Mouse (Mus musculus) heart, embryonic 15.5 days (tissue): ENCODE data around the gene Tmem150c. TPM values are rescaled to one million over a fixed set of nuclear protein-coding genes. Genes with fewer than 3 reads are reported as not detected.

Experiments
- ATAC-seq: fragments of 200-750 bp; cut with Nextera tagmentation; replicated peaks from 2 replicates; pipeline ENCODE4 v1.8.0; 2017; ENCODE audit warnings: low read depth, moderate TSS enrichment; ENCODE audit not compliant: insufficient number of reproducible peaks, insufficient read depth, low FRiP score
- H3K27ac ChIP-seq: fragments of 300-500 bp; sonication (generic); 2 replicates; pipeline ENCODE4 v1.5.1; 2015; ENCODE audit warnings: mild to moderate bottlenecking, inconsistent platforms
- H3K27me3 ChIP-seq: fragments of 300-500 bp; sonication (generic); 2 replicates; pipeline ENCODE4 v1.6.1; 2015; ENCODE audit warnings: inconsistent platforms
- H3K36me3 ChIP-seq: fragments of 300-500 bp; sonication (generic); 2 replicates; pipeline ENCODE4 v1.6.1; 2015; ENCODE audit warnings: mild to moderate bottlenecking, inconsistent platforms
- H3K4me1 ChIP-seq: fragments of 300-500 bp; sonication (generic); replicated peaks from 2 replicates; pipeline ENCODE4 v1.6.1; 2015; ENCODE audit warnings: inconsistent platforms
- H3K4me2 ChIP-seq: fragments of 300-500 bp; sonication (generic); 2 replicates; pipeline ENCODE4 v1.6.1; 2015; ENCODE audit warnings: inconsistent platforms, mild to moderate bottlenecking, moderate library complexity
- H3K4me3 ChIP-seq: fragments of 300-500 bp; sonication (generic); 2 replicates; pipeline ENCODE4 v1.5.1; 2015; ENCODE audit warnings: mild to moderate bottlenecking, inconsistent platforms
- H3K9ac ChIP-seq: fragments of 300-500 bp; sonication (generic); 2 replicates; pipeline ENCODE4 v1.6.1; 2015; ENCODE audit warnings: mild to moderate bottlenecking, inconsistent platforms
- H3K9me3 ChIP-seq: fragments of 300-500 bp; sonication (generic); replicated peaks from 2 replicates; pipeline ENCODE4 v1.6.1; 2016; ENCODE audit warnings: inconsistent platforms
- WGBS: fragments of 180-500 bp; shearing (Covaris S2); methylation state at CpG from one replicate; pipeline ENCODE4 v1.1.7; 2015; ENCODE audit warnings: mixed read lengths; 5-methylcytosine and 5-hydroxymethylcytosine counted together
- polyA plus RNA-seq: library from polyadenylated mRNA; unstranded; fragments of >200 nt; fragmentation: Nextera tagmentation; extraction: Ambion mirVana; gene quantifications from 2 replicates; pipeline ENCODE4 v1.2.1, GENCODE M21; 2015

Gene Tmem150c
- polyA plus RNA-seq, 1 experiment from 2014 or later = 2.0 TPM

DNA sequence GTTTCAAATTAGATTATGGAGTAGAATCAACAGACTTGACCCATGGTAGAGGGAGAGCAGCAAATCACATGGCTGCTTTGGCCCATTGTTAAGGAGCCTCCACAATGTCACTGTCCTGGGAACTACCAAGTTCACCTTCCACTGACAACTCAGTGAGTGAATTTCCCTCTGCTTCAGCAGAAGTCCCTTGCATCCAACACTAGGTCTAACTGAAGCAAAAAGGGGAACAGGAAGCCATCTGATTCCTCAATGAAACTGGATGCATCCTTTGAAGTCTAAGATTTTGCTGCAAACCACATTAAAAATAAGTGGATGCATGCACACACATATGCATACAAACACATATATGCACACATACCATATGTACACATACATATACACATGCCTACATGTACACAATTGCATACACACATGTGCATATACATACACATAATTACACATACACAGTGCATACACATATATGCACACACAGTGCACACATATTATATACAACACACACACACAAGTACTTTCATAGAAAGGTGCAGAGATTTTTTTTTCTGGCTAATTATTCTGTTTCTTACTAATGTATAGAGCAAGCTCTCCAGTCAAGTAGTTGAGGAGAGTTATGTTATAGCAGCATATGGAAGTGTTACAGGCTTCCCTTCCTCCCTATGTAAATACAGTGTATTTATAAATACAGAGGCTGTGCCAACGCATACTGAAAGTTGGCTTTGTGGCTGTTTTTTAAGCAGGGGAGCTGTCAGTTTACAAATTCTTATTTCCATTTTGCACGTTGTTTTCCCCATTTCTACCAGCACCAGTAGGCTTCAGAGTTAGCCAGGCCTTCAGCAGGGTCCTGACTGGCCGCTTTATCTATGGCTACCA is 27.7 kb upstream of the Tmem150c start:
- H3K4me1 ChIP-seq = peaks cover 3% of the 10 kb centered on the region; the same call in 1 of the 2 replicates
- no peaks in the 10 kb centered on the region for H3K27me3 ChIP-seq
- H3K9ac ChIP-seq = no peak overlapping the region
- no peak overlapping the region for H3K27ac ChIP-seq
- H3K4me2 ChIP-seq = no peak overlapping the region
- no peak overlapping the region for H3K4me3 ChIP-seq
- no peaks in the 10 kb centered on the region for H3K9me3 ChIP-seq
- ATAC-seq = no peak
- 78% methylated on average over 3 of the region's 3 CpGs for WGBS
- no peaks in the 10 kb centered on the region for H3K36me3 ChIP-seq

DNA sequence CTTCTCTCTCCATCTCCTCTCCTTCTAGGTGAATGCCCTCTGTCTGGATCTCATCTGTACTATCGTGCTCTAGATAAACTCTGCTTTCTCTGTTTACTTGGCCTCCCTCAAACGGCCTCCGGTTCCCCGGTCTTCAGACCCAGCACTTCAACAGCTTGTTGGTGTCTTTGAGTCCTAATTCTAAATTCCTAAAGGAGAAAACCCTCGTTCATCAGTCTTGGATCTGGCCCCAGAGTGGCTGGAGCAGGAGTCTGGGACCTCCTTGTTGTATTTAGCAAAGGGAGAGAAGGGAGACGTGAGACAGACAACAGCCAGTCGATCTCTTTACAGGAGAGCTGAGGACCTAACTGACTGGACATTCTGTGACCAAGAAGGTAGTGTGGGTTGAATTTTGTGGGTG is 27.0 kb upstream of the Tmem150c start:
- Histone ChIP-seq H3K27ac (no peak overlapping the region), H3K36me3 (no peaks in the 10 kb centered on the region), H3K4me2 (no peak overlapping the region), H3K4me1 (peaks cover 3% of the 10 kb centered on the region; the same call in 1 of the 2 replicates), H3K4me3 (no peak overlapping the region), H3K9ac (no peak overlapping the region), H3K9me3 (no peaks in the 10 kb centered on the region), H3K27me3 (no peaks in the 10 kb centered on the region)
- no peak for ATAC-seq
- WGBS = 42% methylated on average over 7 of the region's 7 CpGs

- no peaks in the 10 kb centered on the region for H3K9me3 ChIP-seq
- no peaks in the 10 kb centered on the region for H3K27me3 ChIP-seq
- H3K27ac ChIP-seq = no peak overlapping the region
- H3K4me2 ChIP-seq = no peak overlapping the region
- H3K4me1 ChIP-seq = peaks cover 3% of the 10 kb centered on the region; the same call in 1 of the 2 replicates
- no peak overlapping the region for H3K9ac ChIP-seq
- no peak overlapping the region for H3K4me3 ChIP-seq
- H3K36me3 ChIP-seq = no peaks in the 10 kb centered on the region
- no peak for ATAC-seq
- WGBS = 14% methylated on average over 7 of the region's 7 CpGs
These were observed 26.3 kb upstream of the Tmem150c start for GRCm38 (mm10) chr5:100185895-100186294.

DNA sequence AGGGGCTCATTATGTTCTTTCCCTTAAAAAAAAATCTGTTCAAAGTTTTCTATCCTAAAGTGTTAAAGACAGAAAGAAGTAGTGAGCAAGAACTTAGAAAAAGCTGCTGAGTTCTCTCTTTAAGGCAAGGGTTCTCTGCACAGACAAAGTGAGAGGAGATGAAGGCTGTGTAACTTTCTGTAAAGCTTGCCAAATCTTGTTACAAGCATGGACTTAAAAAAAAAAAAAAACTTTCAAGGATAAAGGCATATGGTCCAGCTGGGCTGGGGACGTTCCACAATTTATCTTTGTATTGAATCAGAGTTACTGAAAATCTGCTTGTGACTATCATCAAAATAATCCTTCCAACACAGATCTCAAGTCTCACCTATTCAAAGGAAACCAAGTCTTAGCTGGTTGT is 21.4 kb upstream of the Tmem150c start:
- Histone ChIP-seq H3K9ac (no peak overlapping the region), H3K36me3 (no peaks in the 10 kb centered on the region), H3K4me1 (peaks cover 11% of the 10 kb centered on the region), H3K27me3 (no peaks in the 10 kb centered on the region), H3K27ac (no peak overlapping the region), H3K4me3 (no peak overlapping the region), H3K9me3 (no peaks in the 10 kb centered on the region), H3K4me2 (no peak overlapping the region)
- ATAC-seq = no peak
- WGBS = 55% methylated on average over 1 of the region's 1 CpGs

- H3K9me3 ChIP-seq = no peaks in the 10 kb centered on the region
- no peak overlapping the region for H3K4me3 ChIP-seq
- no peak overlapping the region for H3K27ac ChIP-seq
- no peak overlapping the region for H3K9ac ChIP-seq
- no peaks in the 10 kb centered on the region for H3K36me3 ChIP-seq
- WGBS = 48% methylated on average over 2 of the region's 2 CpGs
- no peak overlapping the region for H3K4me2 ChIP-seq
- peaks cover 11% of the 10 kb centered on the region for H3K4me1 ChIP-seq
- ATAC-seq = no peak
- H3K27me3 ChIP-seq = no peaks in the 10 kb centered on the region
These were observed 19.2 kb upstream of the Tmem150c start for GRCm38 (mm10) chr5:100178781-100179165.

DNA sequence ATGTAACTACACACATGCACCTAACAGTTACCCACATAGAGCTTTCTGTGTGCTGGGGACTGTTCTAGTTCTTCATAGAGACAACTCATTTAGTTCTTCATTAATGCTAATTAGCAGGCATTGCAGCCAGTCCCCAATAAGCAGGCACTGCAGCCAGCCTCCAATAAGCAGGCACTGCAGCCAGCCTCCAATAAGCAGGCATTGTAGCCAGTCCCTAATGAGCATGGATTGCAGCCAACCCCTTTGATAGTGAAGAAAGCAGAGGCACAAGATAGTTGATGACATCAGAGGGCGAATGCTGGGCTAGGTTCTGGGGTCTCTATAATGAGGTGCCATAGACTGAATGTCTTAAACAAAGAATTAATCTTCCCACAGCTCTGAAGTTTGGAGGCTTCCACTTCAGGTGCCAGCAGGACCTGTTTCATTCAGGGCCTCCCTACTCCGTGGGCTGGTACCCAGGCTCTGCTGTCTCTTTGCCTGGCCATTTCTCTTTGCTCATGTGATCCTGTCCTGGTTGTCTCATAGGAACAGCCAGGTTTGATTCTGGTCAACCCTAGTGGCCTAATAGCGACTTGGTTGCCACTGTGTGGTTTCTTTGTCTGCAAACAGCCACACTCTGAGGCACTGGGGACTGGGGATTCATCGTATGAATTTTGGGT is 18.6 kb upstream of the Tmem150c start:
- Histone ChIP-seq H3K9ac (no peak overlapping the region), H3K27ac (no peak overlapping the region), H3K9me3 (no peaks in the 10 kb centered on the region), H3K27me3 (no peaks in the 10 kb centered on the region), H3K4me3 (no peak overlapping the region), H3K4me1 (peaks cover 11% of the 10 kb centered on the region), H3K4me2 (no peak overlapping the region), H3K36me3 (no peaks in the 10 kb centered on the region)
- 77% methylated on average over 4 of the region's 4 CpGs for WGBS
- no peak for ATAC-seq

DNA sequence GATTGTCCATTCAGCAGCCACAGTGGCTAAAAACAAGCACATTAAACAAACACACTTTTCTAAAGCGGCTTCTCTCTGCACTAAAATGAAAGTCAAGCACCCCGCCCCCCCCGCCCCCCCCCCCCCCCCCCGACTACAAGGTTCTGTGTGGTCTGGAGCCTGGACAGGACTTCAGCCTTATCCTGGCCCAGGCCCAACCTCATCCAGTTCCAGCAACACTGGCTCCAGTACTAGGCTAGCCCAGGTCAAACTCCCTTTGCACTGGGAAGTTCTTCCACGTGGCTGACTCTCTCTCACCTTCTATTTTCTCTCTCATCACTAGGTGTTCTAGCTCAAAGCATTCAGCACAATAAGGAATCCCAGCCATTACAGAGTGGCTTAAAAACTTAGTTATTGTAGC is 17.9 kb upstream of the Tmem150c start:
- H3K9me3 ChIP-seq = no peaks in the 10 kb centered on the region
- 62% methylated on average over 4 of the region's 5 CpGs for WGBS
- H3K36me3 ChIP-seq = no peaks in the 10 kb centered on the region
- no peak overlapping the region for H3K4me2 ChIP-seq
- H3K9ac ChIP-seq = no peak overlapping the region
- H3K4me3 ChIP-seq = no peak overlapping the region
- ATAC-seq = no peak
- no peak overlapping the region for H3K27ac ChIP-seq
- H3K27me3 ChIP-seq = no peaks in the 10 kb centered on the region
- H3K4me1 ChIP-seq = peaks cover 11% of the 10 kb centered on the region

- no peak overlapping the region for H3K4me3 ChIP-seq
- no peaks in the 10 kb centered on the region for H3K9me3 ChIP-seq
- H3K27me3 ChIP-seq = no peaks in the 10 kb centered on the region
- no peak for ATAC-seq
- no peak overlapping the region for H3K27ac ChIP-seq
- no peaks in the 10 kb centered on the region for H3K36me3 ChIP-seq
- no peak overlapping the region for H3K4me2 ChIP-seq
- 81% methylated on average over 5 of the region's 5 CpGs for WGBS
- no peak overlapping the region for H3K9ac ChIP-seq
- peaks cover 11% of the 10 kb centered on the region for H3K4me1 ChIP-seq
These were observed 16.5 kb upstream of the Tmem150c start for GRCm38 (mm10) chr5:100176096-100176495.

DNA sequence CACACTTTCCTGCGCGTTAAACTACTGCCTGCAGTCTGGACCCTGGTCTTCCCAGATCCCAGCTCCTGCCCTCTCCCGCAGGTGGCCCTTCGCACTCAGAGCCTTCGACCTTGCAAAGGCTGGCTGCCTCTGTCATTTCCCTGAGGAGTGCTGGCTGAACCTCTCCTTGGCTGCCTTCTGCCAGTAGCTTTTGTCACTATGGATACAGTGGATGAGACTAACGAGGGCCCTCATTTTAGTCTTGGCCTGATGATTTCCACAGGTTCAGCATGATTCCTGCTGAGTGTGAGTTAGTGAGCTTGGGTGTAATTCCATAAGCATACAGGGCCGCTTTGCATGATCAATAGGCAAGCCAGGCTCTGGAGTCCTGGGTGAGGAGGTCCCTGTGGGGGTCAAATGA is 16.0 kb upstream of the Tmem150c start:
- no peaks in the 10 kb centered on the region for H3K27me3 ChIP-seq
- no peak for ATAC-seq
- H3K9ac ChIP-seq = no peak overlapping the region
- peaks cover 11% of the 10 kb centered on the region for H3K4me1 ChIP-seq
- no peak overlapping the region for H3K4me3 ChIP-seq
- WGBS = 76% methylated on average over 7 of the region's 7 CpGs
- H3K36me3 ChIP-seq = no peaks in the 10 kb centered on the region
- no peaks in the 10 kb centered on the region for H3K9me3 ChIP-seq
- H3K4me2 ChIP-seq = no peak overlapping the region
- no peak overlapping the region for H3K27ac ChIP-seq

DNA sequence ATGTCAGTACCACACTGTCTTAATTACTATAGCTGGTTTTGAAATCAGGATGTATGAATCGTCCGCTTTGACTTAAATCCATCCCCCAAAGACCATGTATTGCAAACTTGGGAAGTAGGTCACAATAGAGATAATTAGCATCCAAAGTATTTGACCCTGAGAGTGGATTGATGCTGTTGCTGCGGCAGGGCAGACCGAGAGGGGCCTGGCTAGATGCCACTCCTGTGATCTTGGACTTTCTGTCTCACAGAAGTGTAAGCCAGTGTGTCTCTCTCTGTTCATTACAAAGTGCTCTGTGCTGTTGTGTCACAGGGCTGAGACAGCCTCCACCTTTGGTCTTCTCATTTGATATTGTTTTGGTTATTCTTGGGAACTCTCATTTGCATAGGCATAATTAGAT is 12.5 kb upstream of the Tmem150c start:
- Histone ChIP-seq H3K27ac (no peak overlapping the region), H3K9ac (no peak overlapping the region), H3K36me3 (no peaks in the 10 kb centered on the region), H3K27me3 (no peaks in the 10 kb centered on the region), H3K4me3 (no peak overlapping the region), H3K4me1 (no peaks in the 10 kb centered on the region), H3K4me2 (no peak overlapping the region), H3K9me3 (no peaks in the 10 kb centered on the region)
- ATAC-seq = no peak
- 76% methylated on average over 4 of the region's 4 CpGs for WGBS

- ATAC-seq = no peak
- Histone ChIP-seq H3K4me1 (no peaks in the 10 kb centered on the region), H3K9me3 (no peaks in the 10 kb centered on the region), H3K27me3 (peaks cover 12% of the 10 kb centered on the region; the same call in 1 of the 2 replicates), H3K4me3 (no peak overlapping the region), H3K9ac (no peak overlapping the region), H3K4me2 (no peak overlapping the region), H3K27ac (no peak overlapping the region), H3K36me3 (no peaks in the 10 kb centered on the region)
- 45% methylated on average over 14 of the region's 14 CpGs for WGBS
These were observed 7.2 kb upstream of the Tmem150c start for GRCm38 (mm10) chr5:100166591-100167491.
